Mouse (Mus musculus) forebrain, embryonic 14.5 days (tissue): ENCODE data around the gene Gbe1. TPM values are rescaled to one million over a fixed set of nuclear protein-coding genes. Genes with fewer than 3 reads are reported as not detected.

ENCODE experiments used
- ATAC-seq: fragments of 200-750 bp; cut with Nextera tagmentation; 2 replicates; pipeline ENCODE4 v1.8.0; 2017; ENCODE audit warnings: mild to moderate bottlenecking, moderate library complexity
- DNase-seq: peaks from one replicate; pipeline ENCODE4 v3.0.0-alpha.2; 2015; ENCODE audit warnings: low spot score
- H3K27ac ChIP-seq: fragments of 300-500 bp; sonication (generic); 2 replicates; pipeline ENCODE4 v1.5.1; 2014; ENCODE audit warnings: low read depth, mild to moderate bottlenecking, control low read depth, low read length, moderate library complexity
- H3K27me3 ChIP-seq: fragments of 300-500 bp; sonication (generic); replicated peaks from 2 replicates; pipeline ENCODE4 v1.6.1; 2014; ENCODE audit warnings: low read length, control low read depth, mixed read lengths; ENCODE audit not compliant: control insufficient read depth, insufficient read depth
- H3K36me3 ChIP-seq: fragments of 300-500 bp; sonication (generic); 2 replicates; pipeline ENCODE4 v1.6.1; 2014; ENCODE audit warnings: low read length, control low read depth; ENCODE audit not compliant: control insufficient read depth, insufficient read depth
- H3K4me1 ChIP-seq: fragments of 300-500 bp; sonication (generic); 2 replicates; pipeline ENCODE4 v1.6.1; 2014; ENCODE audit warnings: antibody characterized with exemption, low read length, control low read depth; ENCODE audit not compliant: control insufficient read depth, insufficient read depth
- H3K4me2 ChIP-seq: fragments of 300-500 bp; sonication (generic); 2 replicates; pipeline ENCODE4 v1.6.1; 2014; ENCODE audit warnings: mild to moderate bottlenecking, control low read depth, low read length
- H3K4me3 ChIP-seq: fragments of 300-500 bp; sonication (generic); 2 replicates; pipeline ENCODE4 v1.5.1; 2014; ENCODE audit warnings: low read depth, low read length, control low read depth
- H3K9ac ChIP-seq: fragments of 300-500 bp; sonication (generic); 2 replicates; pipeline ENCODE4 v1.6.1; 2014; ENCODE audit warnings: mild to moderate bottlenecking, low read length, control low read depth, moderate library complexity
- H3K9me3 ChIP-seq: fragments of 300-500 bp; sonication (generic); replicated peaks from 2 replicates; pipeline ENCODE4 v1.6.1; 2016; ENCODE audit warnings: low read length, control low read depth, mixed read lengths; ENCODE audit not compliant: control insufficient read depth
- WGBS: fragments of 180-500 bp; shearing (Covaris S2); extraction: QIAGEN DNeasy Blood & Tissue Kit; methylation state at CpG from one replicate; pipeline ENCODE4 v1.1.7; 2014; 5-methylcytosine and 5-hydroxymethylcytosine counted together
- polyA plus RNA-seq: library from polyadenylated mRNA; unstranded; fragments of >200 nt; fragmentation: Nextera tagmentation; extraction: Ambion mirVana; gene quantifications from 2 replicates; pipeline ENCODE4 v1.2.1, GENCODE M21; 2014

The Gbe1 gene
- polyA plus RNA-seq, 1 experiment from 2014 or later = 13.7 TPM

DNA sequence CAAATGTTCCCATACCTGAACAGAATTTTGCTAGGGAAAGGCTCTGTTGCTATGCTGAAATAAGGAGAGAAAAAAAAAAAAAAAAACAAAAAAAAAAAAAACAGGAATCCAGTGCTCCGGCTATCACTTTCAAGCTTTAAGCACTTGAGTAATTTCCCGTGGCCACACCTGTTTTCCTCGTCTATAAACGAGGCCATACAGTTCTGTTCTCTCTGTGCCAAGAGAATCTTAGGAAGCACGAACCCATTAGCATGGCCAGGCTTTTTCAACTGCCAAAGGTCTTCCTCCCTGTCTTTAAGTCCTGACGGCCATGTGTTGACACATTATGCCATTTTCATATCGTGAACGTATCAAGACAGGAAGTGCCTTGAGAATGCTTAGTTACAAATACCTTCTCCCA lies 248.8 kb downstream of the Gbe1 start:
- Histone ChIP-seq H3K9me3 (no peaks in the 10 kb centered on the region), H3K36me3 (no peaks in the 10 kb centered on the region), H3K4me1 (no peaks in the 10 kb centered on the region), H3K4me3 (no peak overlapping the region), H3K27me3 (no peaks in the 10 kb centered on the region), H3K27ac (no peak overlapping the region), H3K4me2 (no peak overlapping the region), H3K9ac (no peak overlapping the region)
- no peak for DNase-seq
- WGBS = 80% methylated on average over 8 of the region's 8 CpGs
- ATAC-seq = no peak

DNA sequence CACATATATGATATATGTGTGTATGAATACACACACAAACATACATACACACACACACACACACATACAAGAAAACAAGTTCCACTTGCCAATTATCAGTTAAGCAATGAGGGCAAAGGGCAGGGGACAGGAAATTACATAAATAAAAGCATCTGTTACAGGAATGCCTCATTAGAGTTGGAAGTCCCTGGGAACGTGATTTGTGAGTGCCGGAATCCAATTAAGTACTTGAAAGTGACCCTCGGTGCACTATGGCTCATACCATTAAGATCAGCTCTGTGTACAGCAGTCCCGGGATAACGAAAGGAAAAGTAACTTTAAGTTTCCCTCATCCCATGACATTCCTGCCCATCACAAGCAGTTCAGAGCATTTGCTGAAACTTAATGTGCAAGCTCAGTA lies 249.7 kb downstream of the Gbe1 start:
- DNase-seq (no peak), ATAC-seq (no peak)
- no peaks in the 10 kb centered on the region for H3K36me3 ChIP-seq
- no peaks in the 10 kb centered on the region for H3K4me1 ChIP-seq
- no peak overlapping the region for H3K4me3 ChIP-seq
- H3K9ac ChIP-seq = no peak overlapping the region
- no peak overlapping the region for H3K27ac ChIP-seq
- H3K27me3 ChIP-seq = no peaks in the 10 kb centered on the region
- 31% methylated on average over 5 of the region's 5 CpGs for WGBS
- no peaks in the 10 kb centered on the region for H3K9me3 ChIP-seq
- no peak overlapping the region for H3K4me2 ChIP-seq

DNA sequence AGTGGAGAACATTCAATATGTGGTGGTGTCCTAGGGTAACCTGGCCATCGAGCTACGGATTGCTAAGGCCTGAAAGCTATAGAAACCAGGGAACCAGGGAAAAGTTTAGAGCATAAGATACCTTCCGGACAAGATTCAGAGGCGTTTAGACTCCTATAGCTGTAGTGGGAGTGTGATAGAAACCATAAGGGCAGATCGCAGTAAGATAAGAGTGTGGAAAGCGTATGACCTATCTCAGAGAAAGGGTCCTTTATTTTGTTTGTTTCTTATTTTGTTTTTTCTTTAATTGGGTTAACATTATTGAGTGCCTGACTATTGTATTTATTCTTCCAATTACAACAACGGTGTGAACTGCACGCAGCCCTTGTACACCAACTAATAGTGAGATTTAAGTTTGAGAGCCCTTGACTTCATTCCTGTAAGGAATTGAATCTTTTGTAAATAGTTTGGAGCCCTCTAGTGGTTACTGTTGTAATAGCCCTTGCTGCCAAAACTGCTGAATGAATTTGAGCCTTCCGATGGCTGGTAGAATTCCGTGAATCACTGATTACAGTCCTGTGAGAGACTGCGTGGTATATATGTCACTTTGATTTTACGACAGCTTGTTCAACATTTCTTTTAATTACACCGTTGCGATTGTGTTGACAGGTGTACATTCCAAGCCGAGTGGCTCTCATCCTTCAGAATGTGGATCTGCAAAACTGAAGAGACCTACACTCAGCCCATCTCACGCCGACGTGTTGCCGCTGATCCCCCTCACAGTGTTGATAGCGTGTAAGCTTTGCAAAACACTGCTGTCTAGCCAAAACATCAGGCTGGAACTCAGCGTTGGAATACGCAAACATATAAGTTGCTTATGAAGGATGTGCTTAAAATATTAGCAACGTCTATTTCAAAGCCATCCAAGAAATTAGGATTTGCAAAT lies 254.9 kb downstream of the Gbe1 start:
- H3K4me2 ChIP-seq = no peak overlapping the region
- H3K9ac ChIP-seq = no peak overlapping the region
- H3K36me3 ChIP-seq = no peaks in the 10 kb centered on the region
- peak; percentile 80 for ATAC-seq
- no peaks in the 10 kb centered on the region for H3K9me3 ChIP-seq
- H3K27ac ChIP-seq = no peak overlapping the region
- no peaks in the 10 kb centered on the region for H3K4me1 ChIP-seq
- no peak overlapping the region for H3K4me3 ChIP-seq
- peak; percentile 93 for DNase-seq
- H3K27me3 ChIP-seq = no peaks in the 10 kb centered on the region
- 58% methylated on average over 23 of the region's 23 CpGs for WGBS

DNA sequence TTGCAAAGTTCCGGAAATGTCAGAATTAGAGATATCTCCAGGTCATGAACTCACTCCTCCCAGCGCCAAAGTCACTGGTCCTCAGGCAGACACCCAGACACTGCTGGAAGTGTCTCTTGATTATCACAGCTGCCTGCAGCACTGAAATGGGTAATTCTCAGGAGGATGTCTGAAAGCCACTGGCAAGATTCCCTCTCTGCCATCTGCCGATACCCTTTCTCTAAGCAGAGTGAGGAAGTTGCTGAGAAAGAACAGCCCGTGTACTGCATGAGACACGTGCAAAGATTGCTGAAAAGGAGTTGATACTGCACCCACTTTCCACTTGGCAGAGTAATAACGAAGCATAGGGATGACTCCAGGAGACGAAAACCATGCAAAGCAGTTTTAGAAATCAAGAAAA lies 272.2 kb downstream of the Gbe1 start:
- 83% methylated on average over 7 of the region's 7 CpGs for WGBS
- Histone ChIP-seq H3K27ac (no peak overlapping the region), H3K9ac (no peak overlapping the region), H3K36me3 (no peaks in the 10 kb centered on the region), H3K9me3 (no peaks in the 10 kb centered on the region), H3K4me1 (no peaks in the 10 kb centered on the region), H3K27me3 (no peaks in the 10 kb centered on the region), H3K4me3 (no peak overlapping the region), H3K4me2 (no peak overlapping the region)
- no peak for DNase-seq
- peak; percentile 66; the same call in 1 of the 2 replicates for ATAC-seq

DNA sequence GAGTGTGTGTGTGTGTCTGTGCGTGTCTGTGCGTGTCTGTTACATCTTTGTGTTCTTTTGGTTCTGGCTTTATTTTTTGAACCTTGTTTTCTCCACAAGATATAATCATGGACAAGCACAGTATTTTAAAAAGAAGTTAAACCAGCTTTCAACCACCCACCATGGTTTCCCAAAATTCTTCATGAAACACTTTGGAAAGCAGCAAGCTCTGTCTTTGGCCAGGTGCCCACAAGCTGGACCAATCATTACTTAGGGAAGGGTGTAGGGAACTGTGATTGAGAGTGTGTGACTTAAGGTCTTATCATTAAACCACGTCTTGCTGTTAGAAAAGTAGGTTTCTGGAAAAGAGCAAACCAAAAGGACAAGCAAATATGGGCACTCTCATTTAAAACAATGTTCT lies 288.6 kb downstream of the Gbe1 start:
- DNase-seq = no peak
- 83% methylated on average over 3 of the region's 3 CpGs for WGBS
- Histone ChIP-seq H3K4me2 (no peak overlapping the region), H3K9ac (no peak overlapping the region), H3K27ac (no peak overlapping the region), H3K36me3 (no peaks in the 10 kb centered on the region), H3K9me3 (no peaks in the 10 kb centered on the region), H3K4me3 (no peak overlapping the region), H3K27me3 (no peaks in the 10 kb centered on the region), H3K4me1 (no peaks in the 10 kb centered on the region)
- ATAC-seq = no peak

DNA sequence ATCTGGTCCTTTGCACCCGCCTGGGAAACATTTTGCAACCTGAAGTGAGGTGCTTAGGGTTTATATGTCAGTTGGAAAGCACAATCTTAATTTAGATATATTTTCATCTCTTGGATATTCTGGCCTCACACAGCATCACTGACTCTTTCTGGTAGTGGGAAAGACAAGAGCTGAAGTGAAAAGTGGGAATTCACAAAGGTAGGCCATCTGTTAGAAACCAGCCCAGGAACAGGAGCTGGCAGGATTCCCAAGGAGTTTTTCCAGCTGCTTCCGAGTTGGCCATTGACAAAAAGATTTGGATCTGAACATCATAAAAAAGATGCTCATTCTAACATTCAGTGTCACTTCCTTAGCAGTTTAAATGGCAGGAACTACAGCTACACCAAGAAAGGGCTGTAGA lies 294.6 kb downstream of the Gbe1 start:
- Histone ChIP-seq H3K4me2 (no peak overlapping the region), H3K27me3 (no peaks in the 10 kb centered on the region), H3K36me3 (no peaks in the 10 kb centered on the region), H3K4me3 (no peak overlapping the region), H3K4me1 (no peaks in the 10 kb centered on the region), H3K9me3 (no peaks in the 10 kb centered on the region), H3K27ac (no peak overlapping the region), H3K9ac (no peak overlapping the region)
- WGBS = 72% methylated on average over 2 of the region's 2 CpGs
- DNase-seq (no peak), ATAC-seq (no peak)

DNA sequence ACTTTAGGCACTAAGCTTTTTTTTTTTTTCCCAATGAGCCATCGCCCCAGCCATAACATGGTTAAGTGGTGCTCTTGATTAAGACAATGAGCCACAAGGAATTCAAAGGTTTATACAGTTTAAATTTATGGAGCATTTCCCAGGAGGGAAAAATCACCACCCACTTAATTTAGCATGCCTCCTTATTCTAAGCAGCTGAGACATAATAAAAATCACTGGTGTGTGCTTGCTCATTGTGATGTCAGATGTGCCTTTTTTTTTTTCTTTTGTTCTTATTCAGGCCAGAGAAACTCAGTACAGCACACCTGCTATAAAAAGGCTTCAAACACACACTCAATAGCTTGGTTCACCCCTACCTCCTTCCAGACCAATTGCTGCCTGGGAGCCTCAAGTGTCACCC lies 303.9 kb downstream of the Gbe1 start:
- Histone ChIP-seq H3K27ac (no peak overlapping the region), H3K4me3 (no peak overlapping the region), H3K9me3 (no peaks in the 10 kb centered on the region), H3K27me3 (no peaks in the 10 kb centered on the region), H3K4me1 (no peaks in the 10 kb centered on the region), H3K9ac (no peak overlapping the region), H3K4me2 (no peak overlapping the region), H3K36me3 (no peaks in the 10 kb centered on the region)
- DNase-seq (no peak), ATAC-seq (no peak)
- 81% methylated on average over 1 of the region's 1 CpGs for WGBS

DNA sequence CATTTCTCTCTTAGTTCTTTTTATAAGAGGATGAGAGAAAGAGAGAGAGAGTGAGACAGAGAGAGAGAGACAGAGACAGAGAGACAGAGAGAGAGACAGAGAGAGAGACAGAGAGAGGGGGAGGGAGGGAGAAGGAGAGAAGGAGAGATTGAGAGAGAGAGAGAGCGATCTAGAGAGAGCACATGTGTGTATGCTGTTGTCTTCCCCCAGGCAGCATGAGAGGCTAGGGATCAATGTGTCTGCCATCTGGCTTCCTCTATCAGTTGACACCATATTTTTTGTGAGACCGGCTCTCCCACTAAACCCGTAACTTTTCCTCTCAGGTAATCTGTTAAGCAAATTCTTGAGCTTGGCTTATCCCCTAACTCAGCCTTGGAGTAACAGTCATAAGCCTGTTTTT lies 304.4 kb downstream of the Gbe1 start:
- Histone ChIP-seq H3K36me3 (no peaks in the 10 kb centered on the region), H3K9ac (no peak overlapping the region), H3K27ac (no peak overlapping the region), H3K4me3 (no peak overlapping the region), H3K9me3 (no peaks in the 10 kb centered on the region), H3K27me3 (no peaks in the 10 kb centered on the region), H3K4me2 (no peak overlapping the region), H3K4me1 (no peaks in the 10 kb centered on the region)
- ATAC-seq (no peak), DNase-seq (no peak)
- 87% methylated on average over 3 of the region's 3 CpGs for WGBS
